Mouse (Mus musculus) bone marrow macrophage, adult 2 months (primary cell): ENCODE measurements around the gene Hnrnpab.

Source experiments
- CTCF ChIP-seq: IDR thresholded peaks from 2 replicates; pipeline ENCODE4 v1.5.1; 2012; ENCODE audit warnings: low read depth, mild to moderate bottlenecking, low read length, moderate library complexity
- POLR2A ChIP-seq: IDR thresholded peaks from 2 replicates; pipeline ENCODE4 v1.6.1; 2012; ENCODE audit warnings: mild to moderate bottlenecking, low read depth, low read length, borderline replicate concordance

DNA sequence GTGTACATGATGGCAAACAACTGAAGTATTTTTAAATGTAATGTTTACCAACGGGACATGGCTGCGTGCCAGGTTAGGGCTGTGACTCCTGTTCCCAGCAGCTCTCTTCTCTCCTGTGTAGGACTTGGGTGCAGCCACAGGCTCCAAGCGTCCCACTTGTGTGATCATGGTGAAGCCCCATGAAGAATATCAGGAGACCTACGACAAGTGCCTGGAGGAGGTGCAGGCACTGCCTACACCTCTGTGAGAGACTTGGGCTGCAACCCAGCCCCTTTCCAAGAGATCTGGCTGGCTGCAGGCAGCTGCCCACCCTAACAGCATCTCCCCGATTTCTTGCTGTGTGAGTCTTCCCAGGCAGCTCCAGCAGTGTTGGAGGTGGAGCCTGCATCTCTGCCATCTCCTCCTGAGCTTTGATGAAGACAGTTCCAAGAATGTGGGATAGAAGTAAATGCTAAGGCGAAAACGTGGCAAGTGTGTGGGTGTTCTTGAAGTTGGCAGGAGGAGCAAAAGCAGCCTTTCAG is 16.4 kb upstream of the Hnrnpab start:
- no peak for TF ChIP-seq CTCF
- no peak for TF ChIP-seq POLR2A
